Mouse (Mus musculus): ENCODE measurements around the gene Zbed4.
A peak's percentile ranks its signal among the peaks of the same experiment; 100 is the strongest.
"Not testable (repeated sequence)": the region's sequence is repeated elsewhere in the genome, so short reads cannot be mapped to it uniquely, and the experiment has no call there.

Gene Zbed4

GRCm38 (mm10) chr15:88751564-88752402 lies at the start of gene Zbed4:
Zbed4 (plus strand) TSS chr15:88751660.
- DNase-seq (ENCODE audit: low read depth, low spot score), result peak; percentile 61

GRCm38 (mm10) chr15:88702501-88702900 lies 49.0 kb upstream of the Zbed4 start:
- DNase-seq (ENCODE audit: low read depth, low spot score), result no peak

- DNase-seq (ENCODE audit: low read depth, low spot score), result no peak
These were observed 47.2 kb upstream of the Zbed4 start for GRCm38 (mm10) chr15:88704284-88704683.

- no peak for DNase-seq (ENCODE audit: low read depth, low spot score)
These were observed 45.1 kb upstream of the Zbed4 start for GRCm38 (mm10) chr15:88706320-88706719.

- DNase-seq (ENCODE audit: low read depth, low spot score), result not testable (repeated sequence)
These were observed 44.5 kb upstream of the Zbed4 start for GRCm38 (mm10) chr15:88706987-88707386.

- no peak for DNase-seq (ENCODE audit: low read depth, low spot score)
These were observed 43.3 kb upstream of the Zbed4 start for GRCm38 (mm10) chr15:88708204-88708603.

- no peak for DNase-seq (ENCODE audit: low read depth, low spot score)
These were observed 42.6 kb upstream of the Zbed4 start for GRCm38 (mm10) chr15:88708657-88709511.

GRCm38 (mm10) chr15:88709878-88710277 lies 41.6 kb upstream of the Zbed4 start:
- DNase-seq (ENCODE audit: low read depth, low spot score), result no peak

GRCm38 (mm10) chr15:88712501-88712900 lies 39.0 kb upstream of the Zbed4 start:
- DNase-seq (ENCODE audit: low read depth, low spot score), result no peak

- DNase-seq (ENCODE audit: low read depth, low spot score), result no peak
These were observed 37.4 kb upstream of the Zbed4 start for GRCm38 (mm10) chr15:88714021-88714589.

GRCm38 (mm10) chr15:88716350-88716749 lies 35.1 kb upstream of the Zbed4 start:
- no peak for DNase-seq (ENCODE audit: low read depth, low spot score)

- peak; percentile 11 for DNase-seq (ENCODE audit: low read depth, low spot score)
These were observed 34.2 kb upstream of the Zbed4 start for GRCm38 (mm10) chr15:88717239-88717638.

- DNase-seq (ENCODE audit: low read depth, low spot score), result no peak
These were observed 28.3 kb upstream of the Zbed4 start for GRCm38 (mm10) chr15:88723205-88723604.

- DNase-seq (ENCODE audit: low read depth, low spot score), result no peak
These were observed 27.1 kb upstream of the Zbed4 start for GRCm38 (mm10) chr15:88724311-88724710.

GRCm38 (mm10) chr15:88725036-88725435 lies 26.4 kb upstream of the Zbed4 start:
- no peak for DNase-seq (ENCODE audit: low read depth, low spot score)

- DNase-seq (ENCODE audit: low read depth, low spot score), result no peak
These were observed 24.3 kb upstream of the Zbed4 start for GRCm38 (mm10) chr15:88727204-88727603.

- DNase-seq (ENCODE audit: low read depth, low spot score), result no peak
These were observed 20.7 kb upstream of the Zbed4 start for GRCm38 (mm10) chr15:88730717-88731116.

- no peak for DNase-seq (ENCODE audit: low read depth, low spot score)
These were observed 18.9 kb upstream of the Zbed4 start for GRCm38 (mm10) chr15:88732405-88733020.

GRCm38 (mm10) chr15:88733041-88733751 lies 18.3 kb upstream of the Zbed4 start:
- peak; percentile 37 for DNase-seq (ENCODE audit: low read depth, low spot score)

- peak; percentile 57 for DNase-seq (ENCODE audit: low read depth, low spot score)
These were observed 17.5 kb upstream of the Zbed4 start, which contains the start of gene Brd1 for GRCm38 (mm10) chr15:88733834-88734571. Brd1 (minus strand) TSS chr15:88734233.

All from forelimb bud, embryonic 11.5 days (tissue).